Mouse (Mus musculus): Measurements from ENCODE around the gene Lix1. TPM values are rescaled to one million over a fixed set of nuclear protein-coding genes. Genes with fewer than 3 reads are reported as not detected.
"Not testable (repeated sequence)": the region's sequence is repeated elsewhere in the genome, so short reads cannot be mapped to it uniquely, and the experiment has no call there.

Lix1 gene
- polyA plus RNA-seq, 1 experiment from 2014 or later, result 10.3 TPM

GRCm38 (mm10) chr17:17451102-17451501 is 48.6 kb downstream of the Lix1 start:
- WGBS, result 83% methylated on average over 1 of the region's 1 CpGs
- H3K4me2 ChIP-seq (ENCODE audit: low read depth, low read length), result no peak overlapping the region
- ATAC-seq (ENCODE audit: low read depth), result no peak

DNA sequence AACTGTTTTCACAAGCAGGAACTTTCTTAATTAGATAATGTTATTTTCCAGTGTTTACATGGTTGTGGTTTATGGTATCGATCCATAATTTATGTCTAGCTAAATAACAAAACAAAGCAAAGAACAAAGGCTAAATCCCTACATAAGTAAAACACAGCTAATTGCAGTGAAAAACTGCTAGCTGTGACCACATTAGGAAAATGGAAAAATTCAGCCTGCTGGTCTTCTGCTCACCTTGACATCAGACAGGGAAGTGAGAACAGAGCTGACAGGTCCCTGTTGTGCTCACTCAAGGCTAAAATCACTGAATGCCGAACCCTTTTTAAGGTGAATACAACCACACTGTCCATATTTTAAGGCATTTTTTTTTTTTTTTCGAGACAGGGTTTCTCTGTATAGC is 50.1 kb downstream of the Lix1 start:
- Histone ChIP-seq H3K9me3 (ENCODE audit: control insufficient read depth, low read length) (no peaks in the 10 kb centered on the region), H3K4me3 (ENCODE audit: low read depth, low read length) (no peak overlapping the region), H3K4me1 (ENCODE audit: control insufficient read depth, insufficient read depth, low read length) (0 out of 2 replicates have a peak, but pooled peaks cover 6% of the 10 kb centered on the region), H3K9ac (replicated peaks; ENCODE audit: low read depth, low read length) (no peak overlapping the region), H3K4me2 (ENCODE audit: low read depth, low read length) (no peak overlapping the region), H3K27ac (ENCODE audit: low read depth, low read length) (no peak overlapping the region), H3K27me3 (ENCODE audit: control insufficient read depth, insufficient read depth, low read length) (no peaks in the 10 kb centered on the region), H3K36me3 (ENCODE audit: control insufficient read depth, insufficient read depth, low read length) (no peaks in the 10 kb centered on the region)
- WGBS, result 90% methylated on average over 3 of the region's 3 CpGs
- no peak for ATAC-seq (ENCODE audit: low read depth)

More at GRCm38 (mm10) chr17:17451102-17451501, 48.6 kb downstream of the Lix1 start:
- Histone ChIP-seq H3K9ac (replicated peaks; ENCODE audit: low read depth, low read length) (no peak overlapping the region), H3K4me1 (ENCODE audit: control insufficient read depth, insufficient read depth, low read length) (0 out of 2 replicates have a peak, but pooled peaks cover 6% of the 10 kb centered on the region), H3K27ac (ENCODE audit: low read depth, low read length) (no peak overlapping the region), H3K4me3 (ENCODE audit: low read depth, low read length) (no peak overlapping the region), H3K27me3 (ENCODE audit: control insufficient read depth, insufficient read depth, low read length) (no peaks in the 10 kb centered on the region), H3K9me3 (ENCODE audit: control insufficient read depth, low read length) (no peaks in the 10 kb centered on the region), H3K36me3 (ENCODE audit: control insufficient read depth, insufficient read depth, low read length) (no peaks in the 10 kb centered on the region)

- Histone ChIP-seq H3K27ac (ENCODE audit: low read depth, low read length) (no peak overlapping the region), H3K4me3 (ENCODE audit: low read depth, low read length) (no peak overlapping the region), H3K4me1 (ENCODE audit: control insufficient read depth, insufficient read depth, low read length) (no peaks in the 10 kb centered on the region), H3K36me3 (ENCODE audit: control insufficient read depth, insufficient read depth, low read length) (no peaks in the 10 kb centered on the region), H3K27me3 (ENCODE audit: control insufficient read depth, insufficient read depth, low read length) (no peaks in the 10 kb centered on the region), H3K9ac (replicated peaks; ENCODE audit: low read depth, low read length) (no peak overlapping the region), H3K4me2 (ENCODE audit: low read depth, low read length) (no peak overlapping the region), H3K9me3 (ENCODE audit: control insufficient read depth, low read length) (no peaks in the 10 kb centered on the region)
- 100% methylated on average over 1 of the region's 1 CpGs for WGBS
- no peak for ATAC-seq (ENCODE audit: low read depth)
Observed at GRCm38 (mm10) chr17:17454573-17454972, 52.1 kb downstream of the Lix1 start.

GRCm38 (mm10) chr17:17485789-17486188 is 83.3 kb downstream of the Lix1 start:
- Histone ChIP-seq H3K4me2 (ENCODE audit: low read depth, low read length) (no peak overlapping the region), H3K4me1 (ENCODE audit: control insufficient read depth, insufficient read depth, low read length) (no peaks in the 10 kb centered on the region), H3K4me3 (ENCODE audit: low read depth, low read length) (no peak overlapping the region), H3K9ac (replicated peaks; ENCODE audit: low read depth, low read length) (no peak overlapping the region), H3K9me3 (ENCODE audit: control insufficient read depth, low read length) (no peaks in the 10 kb centered on the region), H3K36me3 (ENCODE audit: control insufficient read depth, insufficient read depth, low read length) (no peaks in the 10 kb centered on the region), H3K27ac (ENCODE audit: low read depth, low read length) (no peak overlapping the region), H3K27me3 (ENCODE audit: control insufficient read depth, insufficient read depth, low read length) (no peaks in the 10 kb centered on the region)
- ATAC-seq (ENCODE audit: low read depth), result no peak
- 78% methylated on average over 2 of the region's 2 CpGs for WGBS

- 64% methylated on average over 13 of the region's 15 CpGs for WGBS
- Histone ChIP-seq H3K4me3 (ENCODE audit: low read depth, low read length) (no peak overlapping the region), H3K4me2 (ENCODE audit: low read depth, low read length) (no peak overlapping the region), H3K9ac (replicated peaks; ENCODE audit: low read depth, low read length) (no peak overlapping the region), H3K27ac (ENCODE audit: low read depth, low read length) (no peak overlapping the region), H3K4me1 (ENCODE audit: control insufficient read depth, insufficient read depth, low read length) (no peaks in the 10 kb centered on the region), H3K36me3 (ENCODE audit: control insufficient read depth, insufficient read depth, low read length) (no peaks in the 10 kb centered on the region), H3K9me3 (ENCODE audit: control insufficient read depth, low read length) (no peaks in the 10 kb centered on the region), H3K27me3 (ENCODE audit: control insufficient read depth, insufficient read depth, low read length) (no peaks in the 10 kb centered on the region)
- no peak for ATAC-seq (ENCODE audit: low read depth)
Observed at GRCm38 (mm10) chr17:17490820-17491621, 88.5 kb downstream of the Lix1 start.

DNA sequence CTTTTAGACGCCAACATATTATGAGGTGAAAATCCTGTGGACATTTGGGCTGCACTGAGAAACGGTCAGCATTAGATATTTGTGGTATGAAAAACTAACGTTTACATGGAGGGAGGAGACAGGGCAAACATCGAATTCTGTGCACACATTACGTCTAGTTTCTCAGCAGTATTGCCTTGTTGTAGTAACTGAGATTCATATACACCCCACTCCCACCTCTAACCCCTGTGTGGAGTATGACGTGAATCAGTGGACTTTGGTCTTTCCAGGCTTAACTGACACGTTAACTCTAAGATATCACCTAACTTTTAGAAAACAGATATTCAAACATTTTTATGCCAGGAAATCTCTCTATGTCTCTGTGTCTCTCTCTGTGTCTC is 89.1 kb downstream of the Lix1 start:
- Histone ChIP-seq H3K27ac (ENCODE audit: low read depth, low read length) (no peak overlapping the region), H3K4me1 (ENCODE audit: control insufficient read depth, insufficient read depth, low read length) (no peaks in the 10 kb centered on the region)
- WGBS, result 89% methylated on average over 7 of the region's 7 CpGs

DNA sequence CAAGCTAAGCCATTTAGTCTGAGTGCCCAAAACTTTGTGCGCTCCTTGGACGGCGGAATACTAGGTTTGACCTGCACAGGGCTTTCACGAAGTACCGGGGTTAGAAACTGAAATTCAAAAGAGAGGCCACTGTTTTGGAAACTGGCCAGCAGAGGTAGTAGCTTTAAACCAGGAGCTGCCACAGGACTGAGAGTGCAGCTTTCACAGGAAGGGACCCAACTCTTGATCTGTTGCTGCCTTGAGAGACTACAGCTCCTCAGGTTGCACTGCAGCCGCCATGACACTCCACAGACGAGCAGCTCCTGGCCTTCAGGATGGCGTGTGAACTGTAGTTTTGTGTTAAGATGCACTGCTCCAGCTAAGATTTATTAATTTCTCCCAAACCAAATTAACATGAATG is 89.6 kb downstream of the Lix1 start:
- ATAC-seq (ENCODE audit: low read depth), result no peak
- no peaks in the 10 kb centered on the region for H3K4me1 ChIP-seq (ENCODE audit: control insufficient read depth, insufficient read depth, low read length)
- WGBS, result 89% methylated on average over 8 of the region's 8 CpGs

More for the DNA sequence above, 89.1 kb downstream of the Lix1 start:
- no peak for ATAC-seq (ENCODE audit: low read depth)
- Histone ChIP-seq H3K27me3 (ENCODE audit: control insufficient read depth, insufficient read depth, low read length) (no peaks in the 10 kb centered on the region), H3K36me3 (ENCODE audit: control insufficient read depth, insufficient read depth, low read length) (no peaks in the 10 kb centered on the region), H3K4me2 (ENCODE audit: low read depth, low read length) (no peak overlapping the region), H3K4me3 (ENCODE audit: low read depth, low read length) (no peak overlapping the region), H3K9ac (replicated peaks; ENCODE audit: low read depth, low read length) (no peak overlapping the region), H3K9me3 (ENCODE audit: control insufficient read depth, low read length) (no peaks in the 10 kb centered on the region)

GRCm38 (mm10) chr17:17496234-17496633 is 93.8 kb downstream of the Lix1 start:
- not testable (repeated sequence) for H3K9ac ChIP-seq (replicated peaks; ENCODE audit: low read depth, low read length); H3K27ac ChIP-seq (ENCODE audit: low read depth, low read length); H3K9me3 ChIP-seq (ENCODE audit: control insufficient read depth, low read length); H3K36me3 ChIP-seq (ENCODE audit: control insufficient read depth, insufficient read depth, low read length); H3K27me3 ChIP-seq (ENCODE audit: control insufficient read depth, insufficient read depth, low read length); H3K4me3 ChIP-seq (ENCODE audit: low read depth, low read length); H3K4me2 ChIP-seq (ENCODE audit: low read depth, low read length); H3K4me1 ChIP-seq (ENCODE audit: control insufficient read depth, insufficient read depth, low read length); ATAC-seq (ENCODE audit: low read depth)

More for the DNA sequence above, 89.6 kb downstream of the Lix1 start:
- no peaks in the 10 kb centered on the region for H3K27me3 ChIP-seq (ENCODE audit: control insufficient read depth, insufficient read depth, low read length)
- no peak overlapping the region for H3K4me2 ChIP-seq (ENCODE audit: low read depth, low read length)
- no peaks in the 10 kb centered on the region for H3K36me3 ChIP-seq (ENCODE audit: control insufficient read depth, insufficient read depth, low read length)
- no peak overlapping the region for H3K9ac ChIP-seq (replicated peaks; ENCODE audit: low read depth, low read length)
- no peak overlapping the region for H3K4me3 ChIP-seq (ENCODE audit: low read depth, low read length)
- no peaks in the 10 kb centered on the region for H3K9me3 ChIP-seq (ENCODE audit: control insufficient read depth, low read length)
- H3K27ac ChIP-seq (ENCODE audit: low read depth, low read length), result no peak overlapping the region

DNA sequence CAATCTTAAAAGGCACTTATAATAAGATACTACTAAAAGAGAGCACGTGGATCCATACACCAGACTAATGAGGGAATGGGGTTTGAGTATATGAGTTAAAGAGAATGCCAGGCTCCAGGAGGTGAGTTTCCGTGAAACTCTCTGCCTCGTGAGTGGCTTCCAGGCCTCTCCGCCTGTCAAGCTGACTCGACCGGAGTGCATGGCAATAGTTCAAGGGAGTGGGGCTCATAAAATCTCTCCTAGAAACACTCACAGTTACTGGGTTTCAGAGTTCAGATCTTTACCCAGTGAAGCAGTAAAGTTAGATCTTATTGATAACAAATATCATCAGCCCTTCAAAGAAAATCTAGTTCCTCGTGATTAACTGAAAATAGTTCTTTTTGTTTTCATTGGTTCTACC is 94.3 kb downstream of the Lix1 start:
- no peaks in the 10 kb centered on the region for H3K36me3 ChIP-seq (ENCODE audit: control insufficient read depth, insufficient read depth, low read length)
- H3K27me3 ChIP-seq (ENCODE audit: control insufficient read depth, insufficient read depth, low read length), result no peaks in the 10 kb centered on the region
- H3K27ac ChIP-seq (ENCODE audit: low read depth, low read length), result no peak overlapping the region
- H3K4me2 ChIP-seq (ENCODE audit: low read depth, low read length), result no peak overlapping the region
- H3K4me3 ChIP-seq (ENCODE audit: low read depth, low read length), result no peak overlapping the region
- no peaks in the 10 kb centered on the region for H3K9me3 ChIP-seq (ENCODE audit: control insufficient read depth, low read length)
- no peak overlapping the region for H3K9ac ChIP-seq (replicated peaks; ENCODE audit: low read depth, low read length)
- no peak for ATAC-seq (ENCODE audit: low read depth)
- H3K4me1 ChIP-seq (ENCODE audit: control insufficient read depth, insufficient read depth, low read length), result no peaks in the 10 kb centered on the region
- 91% methylated on average over 7 of the region's 7 CpGs for WGBS
